Mouse (Mus musculus) left cerebral cortex, postnatal 10 days (tissue): ENCODE results near the gene Dennd1b. TPM values are rescaled to one million over a fixed set of nuclear protein-coding genes. Genes with fewer than 3 reads are reported as not detected.

Source experiments
- DNase-seq, 2 experiments: peaks; one replicate each; pipeline ENCODE4 v3.0.0; 2021 to 2022; ENCODE audit warnings: low spot score in 2 of 2, mixed read lengths in 1 of 2; ENCODE audit errors: extremely low spot score in 1 of 2
- intact Hi-C: fragments of 180-260 bp; cut with DNase I; formaldehyde crosslinking; loops from one replicate; pipeline ENCODE4 v1.15.1; 2025
- total RNA-seq, 2 experiments: library from RNA; stranded (reverse); gene quantifications; 2 replicates each; pipeline ENCODE4 v1.2.3; 2021

The Dennd1b gene
- total RNA-seq, 2 experiments from 2014 or later: 20.0 to 20.4 TPM

DNA sequence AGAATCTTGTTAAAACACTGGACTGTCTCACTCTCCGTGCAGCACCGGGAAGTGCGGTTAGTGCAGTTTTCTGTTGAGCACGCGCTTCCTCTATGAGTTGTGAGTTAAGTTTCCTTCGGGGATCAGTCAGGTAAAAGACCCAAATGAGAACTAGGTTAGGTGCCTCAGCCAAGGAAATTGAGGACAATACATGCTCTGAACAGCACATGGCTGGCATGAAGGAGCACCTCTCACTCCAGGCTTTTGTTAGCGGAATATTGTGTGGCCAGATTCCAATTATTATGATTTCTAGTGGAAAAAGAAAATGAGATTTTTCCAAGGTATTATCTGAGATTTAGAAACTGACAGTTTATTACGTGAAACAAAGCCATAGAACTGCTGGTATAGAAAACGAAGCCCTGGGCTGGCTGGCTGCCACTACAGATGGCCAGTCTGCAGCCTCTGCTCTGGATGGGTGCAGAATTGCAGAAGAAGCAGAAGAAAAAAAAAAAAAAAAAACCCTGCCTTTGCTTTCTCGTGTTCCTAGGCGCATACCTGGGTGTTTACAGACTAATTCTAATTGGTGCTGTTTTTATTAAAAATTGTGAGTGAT lies 86.7 kb downstream of the Dennd1b start:
- intact Hi-C loops: no loop called here
- peak in 1 of 2 experiments; percentile 32 for DNase-seq

DNA sequence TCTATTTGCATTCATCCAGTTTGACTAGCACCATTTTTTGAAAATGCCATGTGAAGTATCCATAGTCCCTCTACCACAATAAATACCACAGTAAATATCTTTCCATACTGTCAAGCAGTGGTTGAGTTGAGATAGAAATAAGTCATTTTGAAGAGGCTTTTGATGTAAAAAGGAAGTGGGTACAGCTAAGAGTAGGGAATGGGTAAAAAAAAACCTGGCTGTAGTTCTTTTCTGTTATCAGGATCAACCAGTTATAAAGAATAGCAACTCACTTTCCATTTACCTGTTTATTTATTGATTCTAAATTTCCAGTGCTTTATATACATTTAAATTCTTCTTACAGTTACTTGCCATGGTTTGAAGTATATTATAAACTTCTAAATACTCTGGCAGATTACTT lies 89.8 kb downstream of the Dennd1b start:
- intact Hi-C loops: no loop called here
- DNase-seq: no peak

DNA sequence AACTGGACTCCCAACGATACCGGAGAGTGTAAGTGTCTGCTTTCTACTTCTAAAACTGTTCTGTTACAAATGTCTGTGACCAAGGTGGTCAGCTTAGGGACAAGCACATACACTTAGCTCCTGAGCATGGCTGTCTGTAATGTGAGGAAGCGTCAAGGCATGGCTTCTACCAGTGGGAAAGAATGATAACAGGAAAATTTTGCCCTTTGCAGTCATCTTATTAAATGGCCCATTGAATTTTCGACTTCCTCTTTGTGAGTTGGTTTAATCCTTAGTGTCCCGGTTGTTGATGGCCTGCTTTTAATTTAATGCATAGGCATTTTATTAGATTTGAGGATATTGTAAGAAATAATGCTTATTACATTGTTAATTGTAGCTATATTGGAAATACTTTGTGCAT lies 97.1 kb downstream of the Dennd1b start:
- intact Hi-C loops: no loop called here
- no peak for DNase-seq

DNA sequence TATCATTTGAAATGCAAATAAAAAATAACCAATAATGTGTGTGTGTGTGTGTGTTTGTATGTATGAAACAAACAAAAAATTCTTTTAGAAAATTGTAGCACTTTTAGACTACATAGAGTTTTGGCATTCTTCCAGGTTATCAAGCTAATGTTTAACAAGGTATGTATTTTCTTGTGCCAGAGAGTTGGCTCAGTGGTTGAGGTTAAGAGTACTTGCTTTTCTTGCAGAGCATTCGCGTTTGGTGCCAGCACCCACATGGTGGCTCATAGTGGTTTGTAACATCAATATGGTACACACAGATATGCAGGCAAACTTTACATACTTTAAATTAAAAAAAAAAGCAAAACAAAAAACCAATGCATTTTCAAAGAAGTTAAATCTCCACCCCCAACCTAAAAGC lies 101.5 kb downstream of the Dennd1b start:
- no peak for DNase-seq
- intact Hi-C loops: no loop called here

DNA sequence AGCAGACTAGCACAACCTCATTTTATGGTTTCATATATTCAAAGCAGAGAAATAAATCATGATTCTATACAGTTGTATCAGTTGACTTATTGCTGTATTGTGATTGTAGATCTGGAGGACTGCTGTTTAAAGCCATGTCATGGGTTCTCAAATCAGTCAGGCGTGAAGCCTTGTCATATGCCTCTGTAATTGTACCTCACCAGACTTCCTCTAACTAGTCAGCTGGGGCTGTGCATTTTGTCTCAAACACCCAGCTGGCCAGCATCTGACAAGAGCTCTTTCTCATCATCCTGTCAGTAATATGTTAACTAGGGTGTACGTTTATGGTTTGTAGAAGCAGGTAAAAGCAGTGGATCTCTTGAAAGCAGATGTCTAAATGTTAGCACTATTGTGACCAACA lies 104.0 kb downstream of the Dennd1b start:
- intact Hi-C loops: no loop called here

DNA sequence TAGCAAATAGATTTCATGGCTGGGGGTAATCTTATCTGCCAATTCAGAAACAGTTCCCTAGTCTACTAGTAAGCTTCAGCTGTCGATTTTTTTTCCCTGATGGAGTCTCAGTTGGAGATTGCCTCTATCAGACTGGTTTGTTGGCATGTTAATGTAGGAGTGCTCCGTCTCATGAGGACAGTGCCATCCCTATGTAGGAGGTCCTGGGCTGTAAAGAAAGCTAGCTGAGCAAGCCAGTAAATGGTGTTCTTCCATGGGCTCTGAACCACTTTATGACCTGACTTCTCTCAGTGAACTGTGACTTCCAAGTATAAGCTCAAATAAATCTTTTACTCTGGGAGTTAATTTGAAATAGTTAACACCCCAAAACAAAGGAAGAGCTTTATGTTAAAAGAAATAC lies 107.8 kb downstream of the Dennd1b start:
- intact Hi-C loops: no loop called here

More for the DNA sequence above, 104.0 kb downstream of the Dennd1b start:
- no peak for DNase-seq

DNA sequence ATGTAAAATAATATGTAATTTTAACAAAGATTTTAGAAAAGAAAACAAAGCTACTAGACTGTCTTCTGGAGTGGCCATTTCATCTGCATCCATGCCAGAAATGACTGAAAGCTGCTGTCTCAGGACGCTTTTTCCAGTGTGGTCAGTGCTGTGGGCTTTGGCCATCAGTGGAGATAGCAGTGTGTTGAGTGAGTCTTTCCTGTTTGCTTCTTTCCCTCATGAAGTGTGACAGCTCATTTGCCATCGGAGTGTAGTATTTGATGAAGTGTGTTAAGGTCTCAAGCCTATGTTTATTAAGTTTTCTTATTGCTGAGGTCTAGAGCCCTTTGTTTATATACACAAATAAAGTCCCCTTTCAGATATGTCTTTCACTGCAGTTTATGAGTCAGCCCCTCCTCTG lies 112.4 kb downstream of the Dennd1b start:
- no peak for DNase-seq
- intact Hi-C loops: no loop called here

More for the DNA sequence above, 107.8 kb downstream of the Dennd1b start:
- no peak for DNase-seq

DNA sequence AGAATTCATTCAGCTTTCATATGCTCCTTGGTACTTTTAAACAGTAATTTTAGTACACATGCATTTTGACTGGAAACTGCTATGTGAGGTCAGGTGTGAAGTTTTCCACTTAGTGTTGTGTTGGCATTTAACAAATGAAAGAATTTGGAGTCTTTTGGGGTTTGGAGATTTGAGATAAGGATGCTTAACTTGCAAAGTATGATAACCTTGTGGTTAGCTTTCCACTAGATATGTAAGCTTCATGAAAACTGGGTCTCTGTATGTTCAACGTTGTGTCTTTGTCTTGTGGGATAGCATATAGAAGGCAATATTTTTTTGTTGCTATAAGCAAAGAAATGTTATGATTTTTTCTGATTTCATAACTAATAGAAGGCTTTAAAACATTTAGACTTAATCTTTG lies 114.8 kb downstream of the Dennd1b start:
- intact Hi-C loops: no loop called here
- DNase-seq: no peak

DNA sequence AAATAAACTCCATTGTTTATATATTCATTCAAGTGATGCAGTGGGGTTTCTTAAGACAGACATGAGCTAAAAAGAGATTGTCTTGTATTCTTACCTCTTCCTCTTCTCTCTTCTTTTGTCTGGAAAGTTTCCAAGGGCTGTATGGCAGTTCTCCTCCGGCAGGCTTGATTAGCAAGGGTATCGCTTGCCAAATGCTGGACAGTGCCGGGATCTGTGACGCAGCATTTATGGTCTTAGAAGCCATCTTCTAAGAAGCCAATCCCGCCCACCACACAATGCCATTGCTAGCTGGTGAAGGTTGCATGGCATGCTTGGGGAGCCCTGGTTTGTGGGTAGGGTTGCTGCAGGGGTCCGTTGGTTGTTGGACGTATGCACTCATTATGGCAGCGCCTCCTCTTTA lies 115.8 kb downstream of the Dennd1b start:
- intact Hi-C loops: no loop called here
- DNase-seq: no peak

DNA sequence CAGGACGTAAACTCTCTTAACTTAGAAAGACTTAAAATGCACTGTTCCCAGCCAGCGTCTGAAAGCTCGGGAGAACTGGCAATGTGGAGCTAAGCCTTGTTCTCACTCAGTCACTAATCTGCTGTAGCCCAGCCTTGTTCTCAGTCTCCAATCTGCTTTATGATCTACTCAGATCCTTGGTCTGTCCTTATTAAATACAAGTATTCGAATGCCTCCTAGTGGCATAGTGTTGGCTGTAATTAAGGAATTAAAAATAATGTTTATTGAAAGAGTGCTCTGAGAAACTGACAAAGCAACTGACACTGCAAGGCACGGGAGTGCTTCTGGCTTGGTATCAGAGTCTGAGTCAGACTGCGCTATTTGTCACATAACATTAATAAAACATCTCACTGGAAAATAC lies 116.3 kb downstream of the Dennd1b start:
- intact Hi-C loops: no loop called here
- peak in 1 of 2 experiments; percentile 18 for DNase-seq

DNA sequence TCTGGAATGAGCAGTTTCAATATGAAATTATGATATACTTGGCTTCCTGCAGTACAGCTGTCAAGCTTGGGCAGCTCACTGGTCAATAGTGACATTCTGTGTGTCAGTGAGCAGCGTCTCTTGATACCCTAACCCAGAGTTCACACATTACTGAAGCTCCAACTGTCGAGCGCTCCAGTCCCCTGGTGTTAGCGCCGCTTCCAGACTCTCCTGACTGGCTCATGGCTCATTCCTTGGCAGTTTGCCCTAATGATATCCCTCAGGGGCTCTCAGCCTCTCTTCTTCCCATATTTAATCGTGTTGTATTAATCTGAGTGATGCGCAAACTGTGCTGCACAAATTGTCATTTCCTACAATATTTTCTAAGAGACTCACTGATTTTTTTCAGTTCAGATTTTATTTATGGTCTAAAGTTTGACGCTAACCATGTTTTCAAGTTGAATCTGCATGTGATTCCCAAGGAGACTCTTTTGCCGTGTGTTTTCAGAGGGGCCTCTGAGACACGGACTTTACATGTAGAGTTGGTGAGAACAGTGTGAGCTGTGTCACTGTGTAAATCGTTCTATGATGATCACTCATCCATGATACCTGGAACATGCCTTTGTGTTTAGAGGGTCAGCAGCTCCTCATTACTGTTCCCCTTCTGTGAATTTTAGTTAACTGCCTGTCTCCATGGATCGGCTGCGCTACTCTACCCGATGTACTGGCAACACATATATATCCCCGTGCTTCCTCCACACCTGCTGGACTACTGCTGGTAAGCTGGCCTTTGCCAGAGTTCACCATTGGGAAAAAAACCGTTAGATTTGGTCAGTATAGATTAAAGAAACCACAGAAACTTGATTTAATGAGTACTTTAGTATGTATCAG lies 117.5 kb downstream of the Dennd1b start:
- peak in 1 of 2 experiments; percentile 26 for DNase-seq
- intact Hi-C loops: loop anchor here (5.0 kb wide), 1 partner anchor 243 kb away; no protein-coding TSS in a partner anchor

DNA sequence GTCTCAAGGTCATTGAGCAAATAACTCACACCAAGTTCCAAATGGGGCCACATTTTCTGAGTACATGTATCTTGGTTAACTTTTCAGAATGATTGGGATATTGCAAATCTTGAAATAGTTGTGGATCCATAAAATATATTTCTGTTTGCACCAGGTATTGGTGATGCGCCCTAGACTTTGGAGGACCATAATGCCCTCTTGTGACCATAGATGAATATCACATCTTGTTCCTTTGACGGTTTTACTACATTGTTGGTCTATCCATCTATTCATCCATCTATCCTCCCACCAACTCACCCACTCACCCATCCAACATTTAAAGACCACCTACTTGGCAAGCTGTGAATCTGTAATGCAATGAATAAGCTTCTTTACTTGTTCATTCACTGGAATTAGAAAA lies 120.1 kb downstream of the Dennd1b start:
- intact Hi-C loops: loop anchor here (5.0 kb wide), 1 partner anchor 246 kb away; no protein-coding TSS in a partner anchor
- no peak for DNase-seq

DNA sequence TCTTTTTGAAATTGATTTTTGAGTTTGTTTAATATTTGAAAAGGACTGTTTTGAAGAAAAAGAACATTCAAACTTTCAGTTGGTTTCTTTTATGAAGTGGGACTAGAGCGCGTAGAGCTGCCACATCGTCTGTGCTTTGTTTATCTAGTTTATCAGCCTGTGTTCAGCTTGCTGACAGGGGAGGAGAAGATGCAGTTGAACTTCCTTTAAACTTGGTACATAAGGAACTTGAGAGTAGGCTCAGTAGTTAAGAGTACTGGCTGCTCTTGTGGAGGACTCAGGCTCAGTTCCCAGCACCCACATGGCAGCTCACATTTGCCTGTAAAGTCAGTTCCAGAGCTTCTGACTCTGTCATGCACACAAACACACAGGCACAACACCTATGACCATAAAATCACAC lies 124.3 kb downstream of the Dennd1b start:
- no peak for DNase-seq
- intact Hi-C loops: no loop called here

DNA sequence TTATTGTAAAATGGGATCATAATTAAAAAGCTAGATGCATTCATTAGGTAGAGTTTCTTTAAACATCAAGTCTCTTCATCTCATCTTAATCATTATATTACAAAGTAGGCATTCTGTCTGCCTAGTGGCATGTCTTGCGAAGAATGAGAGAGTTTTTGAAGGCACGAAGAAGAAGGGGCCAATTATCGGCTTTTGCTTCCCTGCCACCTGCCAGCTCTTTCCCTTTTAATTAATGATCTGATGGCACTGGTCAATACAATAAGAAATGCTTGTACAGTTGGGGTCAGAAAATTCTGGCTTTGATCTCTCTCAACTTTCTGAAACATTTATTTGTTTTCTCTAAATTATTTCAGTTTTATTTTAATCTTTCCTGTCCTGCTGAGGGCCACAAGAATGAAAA lies 127.5 kb downstream of the Dennd1b start:
- intact Hi-C loops: no loop called here
- no peak for DNase-seq

DNA sequence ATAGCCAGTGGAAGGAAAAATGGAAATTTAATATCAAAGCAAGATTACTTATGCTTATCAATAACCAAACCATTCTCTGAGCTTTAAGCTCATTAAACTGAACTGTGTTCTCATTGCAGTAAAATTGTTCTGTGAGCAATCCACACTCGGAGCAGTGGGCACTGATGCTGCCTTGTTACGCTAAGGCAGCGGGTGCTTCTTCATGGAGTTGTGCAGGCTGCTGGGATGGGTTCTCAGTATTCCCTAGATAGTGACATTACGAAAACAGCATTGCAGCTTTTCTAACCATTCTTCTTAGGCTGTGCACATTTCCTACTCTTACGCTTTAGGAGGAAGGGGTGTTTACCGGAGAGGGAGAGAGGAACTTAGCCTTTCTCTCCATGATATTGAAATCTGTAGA lies 128.5 kb downstream of the Dennd1b start:
- intact Hi-C loops: no loop called here
- DNase-seq: no peak

DNA sequence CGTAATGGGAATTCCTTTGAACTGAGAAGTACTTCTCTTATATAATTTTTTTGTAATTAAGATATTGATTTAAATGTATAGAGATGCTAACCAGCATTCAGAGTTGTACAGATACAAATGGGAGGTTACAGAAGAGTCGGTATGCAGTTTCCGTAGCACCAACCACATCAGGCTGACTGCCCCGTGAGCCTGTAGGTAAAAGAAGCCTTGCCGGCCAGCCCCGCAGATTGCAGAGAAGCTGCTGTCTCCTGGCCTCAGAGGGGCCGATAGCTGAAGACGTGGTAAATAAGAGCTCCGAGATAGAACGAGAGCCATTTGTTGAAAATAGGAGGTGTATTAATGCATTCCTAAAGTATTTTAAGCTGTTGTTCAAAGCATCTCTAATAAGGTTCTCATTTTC lies 128.9 kb downstream of the Dennd1b start:
- no peak for DNase-seq
- intact Hi-C loops: no loop called here

DNA sequence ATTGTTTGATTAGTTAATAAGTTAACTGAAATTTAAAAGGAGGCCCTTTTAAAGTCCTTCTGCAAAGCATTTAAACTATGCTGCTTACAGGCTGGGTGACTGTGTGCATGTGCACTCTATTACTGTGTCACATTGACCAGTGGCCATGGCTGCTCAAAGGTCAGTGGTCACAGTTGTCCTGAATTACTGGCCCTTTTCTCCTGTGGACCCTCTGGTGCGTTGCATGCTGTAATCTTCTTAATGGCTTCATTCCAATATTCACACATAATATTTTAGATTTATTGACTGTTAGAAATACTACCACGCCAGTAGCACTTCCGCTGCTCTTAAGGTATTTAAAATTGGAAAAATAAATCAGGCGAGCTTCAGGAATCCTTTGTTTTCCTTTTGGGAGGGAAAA lies 129.5 kb downstream of the Dennd1b start:
- intact Hi-C loops: no loop called here
- no peak for DNase-seq

DNA sequence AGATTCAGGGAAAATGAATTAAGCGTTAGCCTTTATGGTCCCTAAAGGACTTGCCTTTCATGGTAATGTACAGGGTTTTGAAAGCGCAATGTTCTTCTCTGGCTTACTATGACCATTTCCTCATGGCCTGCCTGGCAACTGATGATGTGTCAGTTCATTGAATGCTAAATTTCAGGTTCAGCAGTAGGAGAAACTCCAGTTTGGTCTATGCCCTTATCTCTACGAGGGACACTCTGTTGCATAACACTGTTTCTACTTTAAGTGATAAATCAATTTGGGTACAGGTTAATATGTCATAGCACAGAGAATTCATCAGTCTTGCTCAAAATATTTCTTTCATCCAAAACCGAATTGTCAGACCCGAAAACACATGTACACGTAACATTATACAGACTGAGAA lies 133.1 kb downstream of the Dennd1b start:
- DNase-seq: no peak
- intact Hi-C loops: no loop called here

DNA sequence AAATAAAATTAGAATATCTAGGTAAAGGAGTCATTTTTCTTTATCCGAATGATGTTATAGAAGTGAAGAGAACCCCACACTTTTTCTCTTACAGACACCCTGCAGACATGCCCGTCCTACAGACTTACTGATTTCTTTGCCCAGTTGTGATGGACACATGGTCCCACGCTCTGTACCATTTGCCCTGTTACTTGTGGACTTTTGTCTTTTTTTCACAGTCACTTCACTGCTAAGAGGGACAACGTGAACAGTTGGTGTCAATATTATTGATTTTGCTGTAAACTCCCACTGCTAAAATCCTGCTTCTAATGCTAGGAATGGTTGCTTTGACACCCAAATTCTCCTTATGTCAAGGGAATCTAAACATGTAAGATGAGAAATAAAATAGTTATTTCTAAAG lies 134.9 kb downstream of the Dennd1b start:
- intact Hi-C loops: no loop called here
- no peak for DNase-seq

DNA sequence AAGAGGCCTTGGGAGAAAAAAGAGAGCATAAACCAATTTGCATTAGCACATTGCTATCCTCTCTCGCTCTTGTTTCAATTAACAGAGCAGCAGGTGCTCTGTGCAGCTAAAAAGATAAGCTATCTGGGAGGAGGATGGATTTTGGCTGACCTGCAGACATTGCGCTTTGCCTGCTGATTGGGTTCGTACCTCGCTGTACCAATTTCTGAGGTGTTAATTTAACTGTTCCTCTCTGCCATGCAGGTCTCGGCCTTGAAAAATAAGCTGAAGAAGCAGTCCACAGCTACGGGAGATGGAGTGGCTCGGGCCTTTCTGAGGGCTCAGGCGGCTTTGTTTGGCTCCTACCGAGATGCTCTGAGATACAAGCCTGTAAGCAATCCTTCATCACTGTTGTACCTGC lies 138.5 kb downstream of the Dennd1b start:
- intact Hi-C loops: no loop called here
- no peak for DNase-seq
